Mouse (Mus musculus) CH12F3 (cell line): ENCODE measurements around the gene Nckipsd.

Experiments used
- in situ Hi-C: fragments of 300-500 bp; cut with MboI; formaldehyde crosslinking; loops from 2 replicates; pipeline ENCODE4 v1.14.3; 2020; ENCODE audit warnings: low sequenced_read_pairs

The Nckipsd gene

DNA sequence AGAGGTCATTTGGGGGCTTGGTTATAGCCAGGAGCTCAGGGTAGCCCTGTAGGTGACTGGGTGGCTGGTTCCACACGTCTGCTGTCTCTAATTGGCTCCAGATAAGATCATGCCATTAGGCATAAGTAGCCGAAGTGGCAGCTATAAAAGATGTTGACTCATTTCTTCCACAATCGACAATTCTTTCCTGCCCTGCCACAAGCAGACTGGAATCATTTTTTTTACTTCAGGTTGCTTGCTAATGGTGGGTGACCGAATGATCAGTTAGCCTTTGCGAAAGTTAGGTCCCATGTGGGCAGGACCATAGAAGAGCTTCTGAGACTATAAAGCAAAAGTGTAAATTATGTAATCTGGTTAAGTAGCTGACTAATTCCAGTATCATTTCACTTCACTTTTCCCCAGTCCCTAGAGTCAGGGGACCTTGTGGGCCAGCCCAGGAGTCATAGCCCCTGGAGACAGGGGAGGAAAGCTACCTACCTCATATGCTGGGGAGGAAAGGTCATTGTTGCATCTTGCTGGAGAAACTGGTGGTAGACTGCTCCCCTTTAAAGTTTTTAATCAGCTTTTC lies 9.6 kb upstream of the Nckipsd start:
- in situ Hi-C loops: no loop called here

DNA sequence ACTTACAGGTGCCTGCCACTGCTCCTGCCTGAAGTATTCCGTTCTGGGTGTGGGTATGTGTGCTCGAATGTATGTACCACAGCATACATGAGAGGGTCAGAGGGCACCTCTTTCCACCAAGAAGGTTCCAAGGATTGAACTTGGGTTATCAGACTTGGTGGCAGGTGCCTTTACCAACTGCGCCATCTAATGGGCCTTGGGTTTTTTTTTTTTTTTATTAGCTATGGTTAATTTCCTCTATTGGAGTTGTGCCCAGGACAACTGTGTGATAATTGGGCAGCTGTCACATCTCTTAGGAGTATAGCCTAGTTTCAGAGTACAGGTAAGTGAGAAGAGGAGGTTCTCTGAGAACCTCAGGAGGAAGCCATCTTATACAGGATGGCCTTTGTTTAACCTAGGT lies 8.6 kb upstream of the Nckipsd start:
- in situ Hi-C loops: no loop called here

DNA sequence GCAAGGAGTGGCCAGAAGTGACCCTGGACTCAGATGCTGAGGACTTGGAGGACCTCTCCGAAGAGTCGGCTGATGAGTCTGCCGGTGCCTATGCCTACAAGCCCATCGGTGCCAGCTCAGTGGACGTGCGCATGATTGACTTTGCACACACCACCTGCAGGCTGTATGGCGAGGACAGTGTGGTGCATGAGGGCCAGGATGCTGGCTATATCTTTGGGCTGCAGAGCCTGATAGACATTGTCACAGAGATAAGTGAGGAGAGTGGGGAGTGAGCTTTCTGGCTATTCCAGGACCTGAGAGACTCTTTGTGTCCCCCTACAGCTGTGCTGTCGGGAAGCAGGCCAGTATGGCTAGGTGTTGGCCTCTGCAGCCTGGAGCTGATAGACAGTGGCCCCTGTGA lies 2.4 kb upstream of the Nckipsd start:
- in situ Hi-C loops: no loop called here

DNA sequence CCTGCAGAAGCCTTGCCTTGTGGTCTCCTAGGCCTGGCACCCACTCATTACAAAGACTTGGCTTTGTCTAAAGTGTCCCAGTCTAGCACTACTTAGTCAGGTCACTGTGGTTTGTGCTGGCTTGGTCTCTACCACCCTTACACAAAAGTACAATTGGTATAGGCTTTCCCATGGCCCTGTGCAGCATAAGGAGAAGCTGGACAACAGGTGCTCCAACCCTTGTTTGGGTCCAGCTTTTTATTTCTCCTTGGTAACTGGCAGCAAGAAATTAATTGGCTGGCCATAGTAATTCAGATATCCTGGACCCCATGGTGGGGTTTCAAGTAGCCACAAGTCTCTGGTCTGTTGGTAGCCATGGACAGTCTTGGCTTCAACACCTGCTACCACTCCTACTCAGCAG lies 1.8 kb upstream of the Nckipsd start:
- in situ Hi-C loops: no loop called here

DNA sequence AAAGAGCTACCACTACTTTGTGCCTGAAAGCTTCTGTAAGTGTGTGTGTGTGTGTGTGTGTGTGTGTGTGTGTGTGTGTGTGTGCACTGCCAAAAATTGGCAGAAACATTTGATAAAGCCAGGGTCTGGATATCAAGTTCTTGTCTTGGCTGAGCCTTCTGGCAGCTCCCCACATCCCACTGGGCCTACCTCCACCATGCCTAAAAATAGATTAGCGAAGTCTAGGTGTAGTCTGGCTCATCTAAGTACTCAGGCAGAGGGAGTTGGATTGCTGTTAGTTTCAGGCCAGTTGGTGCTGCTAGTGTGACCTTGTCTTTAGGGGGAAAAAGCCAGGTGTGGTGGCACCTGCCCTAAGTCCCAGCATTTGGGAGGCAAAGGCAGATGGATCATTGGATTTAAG lies 1.3 kb upstream of the Nckipsd start:
- in situ Hi-C loops: no loop called here

DNA sequence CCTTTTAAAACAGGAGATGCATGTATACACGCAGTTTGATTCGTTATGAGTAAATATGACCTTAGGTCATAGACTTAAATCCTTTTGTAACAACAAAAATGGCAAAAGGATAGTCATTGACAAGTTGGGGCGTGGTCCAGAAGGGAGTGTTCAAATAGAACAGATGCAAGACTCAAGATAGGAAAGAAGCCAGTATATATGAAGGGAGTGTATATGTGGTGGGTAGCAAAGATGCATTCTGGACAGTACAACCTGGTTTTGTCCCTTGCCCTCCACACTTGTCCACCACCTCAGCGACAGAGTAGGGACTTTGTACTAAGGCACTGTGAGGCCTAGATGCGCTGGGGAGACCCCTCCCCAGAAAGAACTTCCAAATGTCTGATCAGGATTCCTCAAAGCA lies 494 bp upstream of the Nckipsd start:
- in situ Hi-C loops: no loop called here

DNA sequence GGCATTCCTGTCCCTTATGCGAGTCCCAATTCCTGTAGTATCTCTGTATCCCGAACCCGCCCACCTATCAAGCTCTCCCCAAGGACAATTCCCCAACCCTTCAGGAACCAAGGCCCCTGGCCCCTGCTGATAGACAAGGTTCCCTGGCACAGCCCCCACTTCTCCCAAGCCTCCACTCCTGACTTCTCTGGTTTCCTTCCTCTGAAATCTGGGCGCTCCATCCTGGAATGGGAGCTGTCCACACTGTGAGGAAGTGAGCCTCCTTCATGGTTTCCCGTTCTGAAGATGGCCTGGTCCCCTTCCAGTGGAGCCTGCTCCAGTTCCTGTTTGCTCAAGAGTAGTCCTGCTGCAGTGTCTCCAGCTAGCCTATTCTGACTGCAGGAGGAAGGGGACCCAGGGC lies 1.0 kb downstream of the Nckipsd start:
- in situ Hi-C loops: no loop called here

DNA sequence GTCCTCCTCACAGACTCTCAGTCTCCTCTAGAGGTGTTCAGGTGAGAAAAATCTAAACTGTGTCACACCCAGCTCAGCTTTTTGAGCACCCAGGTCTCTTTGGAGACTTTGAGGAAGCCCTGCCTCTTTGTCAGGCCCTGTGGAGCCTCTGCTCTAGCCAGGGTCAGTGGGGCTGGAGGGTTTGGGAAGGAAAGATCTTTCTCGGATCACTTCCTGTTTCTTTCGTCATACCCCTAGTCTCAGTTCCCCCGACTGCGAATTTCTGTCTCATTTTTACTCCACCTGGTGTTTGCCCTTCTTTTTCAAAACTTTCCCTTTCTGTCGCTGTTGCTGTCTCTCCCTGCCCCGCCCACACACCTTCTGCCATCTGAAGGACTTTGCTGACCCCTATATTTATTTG lies 1.6 kb downstream of the Nckipsd start:
- in situ Hi-C loops: no loop called here

DNA sequence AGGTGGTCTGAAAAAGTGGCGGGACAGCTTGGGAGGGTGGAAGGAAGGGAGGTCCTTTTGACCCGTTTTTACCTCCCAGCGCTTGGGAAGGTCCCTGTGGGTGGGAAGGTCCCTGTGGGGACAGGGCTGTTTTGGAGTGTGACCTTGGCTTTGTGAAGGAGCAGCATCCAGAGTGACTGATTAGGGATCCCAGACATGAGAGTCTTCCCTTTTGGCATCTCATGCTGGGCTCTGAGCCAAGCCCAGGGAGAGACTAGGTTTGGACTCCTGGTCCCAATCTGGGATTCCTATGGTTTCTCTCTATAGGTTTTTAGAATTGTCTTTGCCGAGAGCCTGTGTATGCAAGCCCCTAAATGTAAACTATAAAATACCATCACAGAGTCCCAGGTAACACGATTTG lies 2.3 kb downstream of the Nckipsd start:
- in situ Hi-C loops: no loop called here

DNA sequence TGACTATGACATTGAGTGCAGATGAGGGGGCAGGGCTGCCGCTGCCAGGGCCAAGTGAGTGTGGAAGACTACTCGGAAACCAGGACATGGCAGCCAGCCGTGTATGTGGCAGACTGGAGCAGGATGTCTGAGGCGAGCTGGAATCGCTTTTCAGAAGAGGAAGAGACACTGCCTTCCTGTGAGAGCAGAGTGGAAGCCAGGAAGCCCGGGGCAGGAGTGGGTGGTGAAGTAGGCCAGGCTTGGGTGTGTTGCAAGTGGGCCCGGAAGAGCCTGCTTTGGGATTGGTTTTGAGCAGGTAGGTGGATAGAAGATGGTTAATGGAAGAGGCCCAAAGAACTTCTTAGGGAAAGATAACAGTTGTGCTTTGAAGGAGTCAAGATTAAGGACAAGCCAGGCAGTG lies 7.4 kb downstream of the Nckipsd start:
- in situ Hi-C loops: no loop called here

DNA sequence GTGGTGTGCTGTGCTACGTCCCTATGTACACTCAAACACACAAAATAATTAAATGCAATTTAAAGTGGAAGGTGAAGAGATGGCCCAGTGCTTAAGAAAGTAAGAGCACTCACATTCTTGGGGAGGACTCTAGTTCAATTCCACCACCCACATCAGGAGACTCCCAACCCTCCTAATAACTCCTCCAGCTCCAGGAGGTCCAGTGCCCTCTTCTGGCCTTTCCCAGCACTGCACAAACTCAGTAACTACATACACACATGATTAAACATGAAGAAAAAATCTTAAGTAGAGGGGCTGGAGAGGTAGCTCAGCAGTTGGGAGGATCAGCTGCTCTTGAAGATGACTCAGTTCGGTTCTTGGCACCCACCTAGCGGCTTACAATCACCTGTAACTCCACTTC lies 11.3 kb downstream of the Nckipsd start:
- in situ Hi-C loops: no loop called here

DNA sequence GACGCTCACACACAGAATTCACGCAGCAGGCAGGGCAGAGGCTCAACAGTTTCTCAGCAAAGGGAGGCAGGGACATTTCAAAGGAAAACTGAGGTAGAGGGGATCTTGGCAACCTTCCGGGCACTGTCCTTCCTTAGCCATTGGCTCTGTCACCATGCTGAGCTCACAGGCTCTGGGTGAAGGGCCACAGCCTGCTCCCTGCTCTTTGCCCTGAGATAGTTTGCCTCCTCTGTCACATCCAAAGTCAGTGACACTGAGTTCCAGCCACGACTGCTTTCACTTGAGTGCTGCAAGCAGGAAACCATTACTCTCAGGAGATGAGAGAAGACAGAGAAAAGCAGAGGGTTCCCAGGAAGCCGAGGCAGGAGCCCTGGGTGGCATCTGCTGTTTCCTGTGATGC lies 11.9 kb downstream of the Nckipsd start:
- in situ Hi-C loops: no loop called here

DNA sequence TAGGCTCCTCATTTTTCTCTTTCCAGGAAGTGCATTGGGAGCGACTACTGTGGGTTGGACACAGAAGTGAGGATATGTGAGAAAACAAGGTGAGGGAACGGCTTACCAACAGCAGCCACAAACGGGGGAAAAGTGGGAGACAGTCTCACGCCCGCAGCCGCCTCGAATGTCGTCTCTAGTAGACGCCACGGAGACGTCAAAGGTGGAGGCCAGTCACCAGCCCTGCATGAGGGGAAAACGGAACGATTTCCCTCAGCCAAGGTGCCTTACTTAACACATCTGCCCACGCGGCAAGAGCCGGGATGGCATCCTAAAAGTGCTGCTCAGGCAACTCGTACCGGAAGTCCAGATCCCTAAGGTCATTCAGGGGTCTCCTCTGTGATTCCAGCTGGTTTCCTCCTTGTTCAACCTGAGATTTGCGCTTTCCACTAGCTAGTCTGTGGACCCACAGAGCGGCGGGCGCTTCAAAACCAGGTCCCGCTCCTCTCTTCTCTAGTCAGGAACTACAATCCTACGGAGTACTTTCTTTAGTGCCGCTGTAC lies 16.0 kb downstream of the Nckipsd start:
- in situ Hi-C loops: no loop called here

DNA sequence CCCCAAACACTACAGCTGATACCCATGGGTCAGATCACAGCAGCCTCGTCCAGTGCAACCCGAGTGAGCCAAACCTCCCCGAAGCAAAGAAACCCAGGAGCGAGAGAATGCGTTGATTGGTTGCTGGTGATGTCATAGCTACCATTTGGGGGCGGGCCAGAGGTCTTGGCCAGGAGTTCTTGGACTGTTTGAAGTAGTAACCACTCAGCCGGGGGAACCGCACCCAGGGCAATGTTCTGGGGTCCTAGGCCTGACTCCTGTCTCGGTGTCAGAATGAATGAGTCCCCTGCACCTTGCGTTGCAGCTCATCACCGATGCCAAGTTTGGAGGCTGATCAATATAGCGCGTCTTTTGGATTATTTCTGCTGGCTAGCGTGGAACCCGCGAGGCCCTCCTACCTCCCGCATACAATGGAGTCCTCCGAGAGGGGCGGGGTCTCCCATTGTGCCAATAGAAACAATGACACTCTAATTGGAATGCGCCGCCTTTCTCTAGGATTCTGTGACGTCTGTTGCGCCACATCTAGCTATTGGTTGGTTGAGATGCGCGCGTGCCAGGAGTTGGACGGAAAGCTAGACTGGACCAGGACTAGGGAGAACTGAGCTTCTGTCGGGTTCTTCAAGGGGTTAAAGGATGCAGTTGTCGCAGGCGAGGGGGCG lies 16.7 kb downstream of the Nckipsd start:
- in situ Hi-C loops: no loop called here

DNA sequence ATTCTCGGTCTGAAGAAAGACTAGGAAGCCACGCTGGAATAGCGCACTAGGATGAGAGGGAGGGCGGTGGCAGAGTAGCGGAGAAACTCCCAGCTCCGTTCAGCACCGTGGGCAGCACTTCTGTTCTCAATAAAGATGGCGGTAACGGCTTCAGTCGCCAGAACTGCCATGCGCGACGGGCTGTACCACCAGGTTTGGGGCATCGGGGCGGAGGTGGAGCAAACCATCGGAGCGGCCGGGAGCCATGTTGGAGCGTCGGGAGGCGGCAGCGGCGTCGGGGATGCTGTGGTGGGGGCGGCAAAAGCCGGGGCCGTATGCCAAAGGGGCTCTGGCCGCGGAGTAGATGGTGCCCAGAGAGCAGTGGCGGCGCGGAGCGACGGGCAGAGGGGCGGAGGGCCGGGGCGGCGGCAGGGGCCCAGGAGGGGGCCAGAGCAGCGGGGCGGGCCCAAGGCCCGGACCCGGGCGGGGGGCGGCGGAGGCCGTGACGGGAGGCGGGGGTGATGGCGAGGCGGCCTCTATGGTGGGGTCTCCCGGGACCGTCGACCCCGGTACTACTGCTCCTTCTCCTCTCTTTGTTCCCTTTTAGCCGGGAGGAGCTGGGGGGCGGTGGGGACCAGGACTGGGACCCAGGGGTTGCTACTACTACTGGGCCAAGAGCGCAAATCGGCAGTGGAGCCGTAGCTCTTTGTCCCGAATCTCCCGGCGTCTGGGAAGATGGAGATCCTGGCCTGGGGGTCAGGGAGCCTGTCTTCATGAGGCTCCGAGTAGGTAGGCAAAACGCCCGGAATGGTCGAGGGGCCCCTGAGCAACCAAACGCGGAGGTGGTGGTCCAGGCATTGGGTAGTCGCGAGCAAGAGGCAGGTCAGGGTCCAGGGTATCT lies 17.9 kb downstream of the Nckipsd start, which contains the start of gene Celsr3:
Celsr3 (plus strand) TSS at position 501 of the 880 bp plus-strand sequence.
- in situ Hi-C loops: no loop called here

DNA sequence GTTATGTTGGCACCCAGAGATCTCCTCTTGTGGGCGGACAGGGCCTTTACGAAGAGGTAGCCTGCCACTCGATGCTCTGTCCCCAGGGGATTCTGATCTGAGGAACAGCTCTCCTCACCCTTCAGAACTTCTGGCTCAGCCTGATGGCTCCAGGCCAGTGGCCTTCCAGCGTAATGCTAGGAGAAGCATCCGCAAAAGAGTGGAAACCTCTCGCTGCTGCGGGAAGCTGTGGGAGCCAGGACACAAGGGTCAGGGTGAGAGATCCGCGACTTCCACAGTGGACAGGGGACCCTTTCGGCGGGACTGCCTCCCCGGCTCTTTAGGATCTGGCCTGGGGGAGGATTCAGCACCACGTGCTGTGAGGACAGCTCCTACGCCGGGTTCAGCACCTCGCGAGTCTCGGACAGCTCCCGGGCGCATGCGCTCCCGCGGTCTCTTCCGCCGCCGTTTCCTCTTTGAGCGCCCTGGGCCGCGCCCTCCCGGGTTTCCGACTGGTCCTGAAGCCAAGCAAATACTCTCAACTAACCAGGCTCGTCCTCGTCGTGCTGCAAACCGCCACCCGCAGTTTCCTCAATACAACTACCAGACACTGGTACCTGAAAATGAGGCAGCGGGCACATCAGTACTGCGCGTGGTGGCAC lies 18.7 kb downstream of the Nckipsd start:
- in situ Hi-C loops: no loop called here

DNA sequence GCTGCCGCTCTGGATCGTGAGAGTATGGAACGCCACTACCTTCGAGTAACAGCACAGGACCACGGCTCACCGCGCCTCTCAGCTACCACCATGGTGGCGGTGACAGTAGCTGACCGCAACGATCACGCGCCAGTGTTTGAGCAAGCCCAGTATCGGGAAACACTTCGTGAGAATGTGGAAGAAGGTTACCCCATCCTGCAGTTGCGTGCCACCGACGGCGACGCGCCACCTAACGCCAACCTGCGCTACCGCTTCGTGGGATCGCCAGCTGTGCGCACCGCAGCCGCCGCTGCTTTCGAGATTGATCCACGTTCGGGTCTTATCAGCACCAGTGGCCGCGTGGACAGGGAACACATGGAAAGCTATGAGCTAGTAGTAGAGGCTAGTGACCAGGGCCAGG lies 19.3 kb downstream of the Nckipsd start:
- in situ Hi-C loops: no loop called here

DNA sequence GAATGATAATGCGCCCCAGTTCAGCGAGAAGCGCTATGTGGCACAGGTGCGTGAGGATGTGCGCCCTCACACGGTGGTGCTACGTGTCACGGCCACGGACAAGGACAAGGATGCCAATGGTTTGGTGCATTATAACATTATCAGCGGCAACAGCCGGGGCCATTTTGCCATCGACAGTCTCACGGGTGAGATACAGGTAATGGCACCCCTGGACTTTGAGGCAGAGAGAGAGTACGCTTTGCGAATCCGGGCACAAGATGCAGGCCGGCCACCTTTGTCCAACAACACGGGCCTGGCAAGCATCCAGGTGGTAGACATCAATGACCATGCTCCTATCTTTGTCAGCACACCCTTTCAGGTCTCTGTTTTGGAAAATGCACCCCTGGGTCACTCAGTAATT lies 19.7 kb downstream of the Nckipsd start:
- in situ Hi-C loops: no loop called here

DNA sequence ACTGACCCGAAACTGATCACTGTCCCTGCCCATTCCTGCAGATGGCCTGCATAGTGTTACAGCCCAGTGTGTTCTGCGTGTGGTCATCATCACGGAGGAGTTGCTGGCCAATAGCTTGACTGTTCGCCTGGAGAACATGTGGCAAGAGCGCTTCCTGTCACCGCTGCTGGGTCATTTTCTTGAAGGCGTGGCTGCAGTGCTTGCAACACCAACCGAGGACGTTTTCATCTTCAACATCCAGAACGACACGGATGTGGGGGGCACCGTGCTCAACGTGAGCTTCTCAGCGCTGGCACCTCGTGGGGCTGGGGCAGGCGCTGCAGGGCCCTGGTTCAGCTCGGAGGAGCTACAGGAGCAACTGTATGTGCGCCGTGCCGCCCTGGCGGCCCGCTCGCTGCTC lies 23.5 kb downstream of the Nckipsd start:
- in situ Hi-C loops: no loop called here

DNA sequence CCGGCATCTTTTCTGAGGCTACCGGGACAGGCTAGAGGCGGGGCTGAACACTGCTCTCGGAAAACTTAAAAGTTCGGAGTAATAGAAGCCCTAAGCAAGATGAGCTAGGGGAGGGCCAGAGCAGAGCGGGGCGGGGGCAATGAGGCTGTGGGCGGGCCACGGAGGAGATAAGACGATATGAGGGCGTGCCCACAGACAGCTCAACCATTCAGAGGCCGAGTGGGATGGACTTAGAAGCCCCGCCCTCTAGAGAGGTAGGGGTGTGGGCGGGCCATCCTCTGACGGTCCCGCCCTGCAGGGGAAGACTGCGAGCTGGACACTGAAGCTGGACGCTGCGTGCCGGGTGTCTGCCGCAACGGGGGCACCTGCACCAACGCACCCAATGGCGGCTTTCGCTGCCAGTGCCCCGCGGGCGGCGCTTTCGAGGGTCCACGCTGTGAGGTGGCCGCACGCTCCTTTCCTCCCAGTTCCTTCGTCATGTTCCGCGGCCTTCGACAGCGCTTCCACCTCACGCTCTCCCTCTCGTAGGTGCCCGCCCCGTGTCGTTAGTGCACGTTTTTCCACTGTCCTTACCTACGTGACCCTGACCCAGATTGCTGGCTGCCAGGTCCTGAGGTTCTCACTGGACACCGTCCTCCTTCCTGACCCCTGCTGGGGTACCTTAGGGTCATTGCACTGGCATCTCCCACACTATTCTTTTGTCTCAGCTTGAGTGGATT lies 24.4 kb downstream of the Nckipsd start:
- in situ Hi-C loops: no loop called here

DNA sequence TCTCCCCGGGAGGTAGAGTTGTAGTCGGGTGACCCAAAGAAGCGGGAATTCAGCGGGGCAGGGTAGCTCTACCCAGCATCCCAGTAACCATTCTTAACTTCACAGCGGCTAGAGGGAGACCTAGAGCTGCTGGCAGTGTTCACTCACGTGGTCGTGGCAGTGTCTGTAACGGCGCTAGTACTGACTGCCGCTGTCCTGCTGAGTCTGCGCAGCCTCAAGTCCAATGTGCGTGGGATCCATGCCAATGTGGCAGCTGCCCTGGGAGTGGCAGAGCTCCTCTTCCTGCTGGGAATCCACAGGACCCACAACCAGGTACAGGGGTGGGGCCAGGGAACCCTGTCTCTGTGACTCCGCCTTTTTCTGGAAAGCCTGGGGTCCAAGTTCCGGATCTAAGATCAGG lies 34.8 kb downstream of the Nckipsd start:
- in situ Hi-C loops: no loop called here
